Mouse (Mus musculus) spleen, adult 18-20 months (tissue): ENCODE data around the gene E130116L18Rik.
"Not testable (repeated sequence)": the region's sequence is repeated elsewhere in the genome, so short reads cannot be mapped to it uniquely, and the experiment has no call there.

Experiments used
- DNase-seq, 2 experiments: peaks; one replicate each; pipeline ENCODE4 v3.0.0; 2022; ENCODE audit warnings: mixed read lengths in 2 of 2

The E130116L18Rik gene

DNA sequence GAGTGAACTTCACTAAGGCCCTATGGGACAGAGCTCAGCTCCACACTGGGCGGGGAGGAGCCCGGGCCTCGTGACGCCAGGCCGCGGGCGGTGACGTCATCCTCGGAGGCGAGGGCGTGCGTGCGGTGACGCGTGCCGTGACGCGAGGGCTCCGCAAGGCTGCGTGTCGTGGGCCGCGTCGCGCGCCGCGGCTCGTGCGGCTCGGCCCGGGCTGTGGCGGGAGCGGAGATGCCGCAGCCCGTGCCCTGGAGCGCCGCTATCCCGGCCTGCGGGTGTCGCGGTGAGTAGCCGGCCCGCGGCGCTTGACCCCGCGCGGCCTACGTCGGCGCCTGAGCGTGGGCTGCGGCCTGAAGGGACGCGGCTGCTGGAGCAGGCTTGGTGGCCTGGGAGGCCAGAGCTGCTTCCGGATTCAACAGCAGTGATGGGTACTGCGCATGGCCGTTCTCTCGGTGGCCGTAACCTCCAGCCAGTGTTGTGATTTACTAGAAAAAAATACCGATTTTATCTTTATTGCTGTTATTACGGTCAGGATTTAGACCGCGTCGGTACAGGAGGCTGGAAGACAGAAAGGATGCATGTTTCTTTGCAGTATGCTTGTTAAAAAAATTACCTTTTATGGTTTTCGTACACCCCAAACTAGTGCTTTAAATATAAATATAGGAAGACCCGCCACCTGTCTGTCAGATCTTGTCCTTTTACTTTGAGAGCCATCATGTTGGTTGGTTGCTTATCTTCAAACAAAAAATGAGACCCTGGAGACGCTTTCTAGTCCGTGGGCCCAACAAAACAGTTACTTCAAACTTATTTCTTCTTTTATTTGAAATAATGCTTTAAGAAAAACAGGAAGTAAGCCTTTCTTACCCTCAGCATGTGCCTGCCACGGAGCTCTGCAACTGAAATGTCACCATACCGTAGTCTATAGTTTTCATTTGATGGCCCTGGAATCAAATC is at the start of gene E130116L18Rik:
Gene E130116L18Rik, minus strand, starts transcription at position 402 of the 951 bp plus-strand sequence.
- peak; percentile 78 to 87 for DNase-seq

DNA sequence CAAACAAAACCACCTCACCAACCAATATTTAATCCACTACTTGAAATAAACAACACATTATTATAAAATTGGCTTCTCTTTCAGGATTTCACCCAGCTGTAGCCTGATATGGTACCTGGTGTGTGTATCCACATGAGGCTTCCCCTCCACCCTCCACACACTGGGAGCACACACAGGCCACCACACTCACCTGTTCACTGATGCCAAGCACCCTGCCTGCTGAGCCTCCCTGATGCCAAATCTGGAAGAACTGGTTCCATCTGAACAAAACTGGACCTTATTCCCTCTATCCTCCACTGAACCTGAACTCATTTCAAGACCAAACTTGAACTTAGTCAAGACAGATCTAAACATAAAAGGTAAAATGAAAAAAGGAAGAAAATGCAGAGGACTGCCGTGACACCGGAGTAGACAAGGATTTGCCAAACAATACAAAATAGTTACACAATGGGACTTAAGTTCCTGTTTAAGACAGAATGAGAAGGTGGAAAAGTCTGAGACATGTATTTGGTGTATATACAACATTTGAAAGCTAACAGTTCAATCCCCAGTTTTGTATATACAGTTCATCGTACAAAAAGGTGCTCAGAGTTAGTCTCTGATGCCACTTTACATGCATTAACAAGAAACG is 45.4 kb upstream of the E130116L18Rik start:
- DNase-seq, result no peak

DNA sequence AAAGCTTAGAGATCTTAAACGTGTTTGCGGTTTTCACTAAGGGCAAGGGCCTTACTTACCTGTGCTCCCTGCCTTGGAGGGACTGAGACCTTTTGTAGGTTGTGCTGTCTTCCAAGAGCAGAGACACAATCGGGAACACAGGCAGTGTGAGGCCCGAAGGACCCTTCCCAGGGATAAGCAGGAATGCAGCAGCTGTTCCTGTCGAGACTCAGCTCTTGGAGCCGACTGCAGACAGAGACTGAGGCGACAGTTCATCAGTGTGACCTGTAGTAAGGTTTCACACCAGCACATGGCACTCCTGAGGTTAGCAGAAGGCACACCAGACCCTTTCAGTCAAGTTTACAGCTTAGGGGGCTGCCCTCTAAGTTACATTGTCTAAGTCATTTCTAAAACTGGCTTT is 39.3 kb upstream of the E130116L18Rik start:
- DNase-seq, result no peak

DNA sequence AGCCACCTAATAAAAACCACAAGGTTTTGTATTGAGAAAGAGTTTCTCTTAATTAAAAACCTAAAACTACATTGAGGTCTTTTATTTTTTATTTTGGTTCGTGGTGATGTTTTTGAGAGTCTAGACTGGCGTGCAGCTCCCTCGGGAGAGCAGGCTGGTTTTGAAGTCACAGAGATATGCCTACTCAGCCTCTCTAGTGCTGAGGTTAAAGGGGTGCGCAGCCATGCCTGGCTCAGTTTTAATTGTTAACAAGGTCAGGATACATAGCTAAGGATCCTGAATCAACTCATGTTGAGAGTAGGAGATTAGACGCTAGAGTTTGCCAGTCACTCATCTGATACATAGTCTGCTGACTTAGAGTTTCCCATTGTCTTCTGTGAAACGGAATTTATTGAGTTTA is 38.5 kb upstream of the E130116L18Rik start:
- DNase-seq, result no peak

DNA sequence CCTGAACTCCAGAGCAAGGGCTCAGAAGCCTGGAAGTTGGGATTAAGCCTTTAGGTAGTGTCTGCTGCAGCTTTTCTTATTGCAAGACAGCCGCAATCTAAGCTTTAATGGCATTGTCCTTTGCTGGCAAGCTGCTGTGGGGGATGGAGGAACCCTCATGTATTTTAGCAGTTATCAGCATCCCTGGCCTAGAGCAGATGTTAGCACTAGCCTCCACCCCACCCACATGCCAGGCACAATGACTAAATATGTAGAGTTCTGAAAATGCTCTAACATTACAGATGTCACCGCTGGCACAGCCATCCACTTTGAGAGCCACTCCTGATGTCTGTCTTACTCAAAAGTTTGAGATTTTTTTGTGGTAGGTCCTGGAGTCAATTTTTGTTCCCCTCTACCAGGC is 33.7 kb upstream of the E130116L18Rik start:
- no peak for DNase-seq

DNA sequence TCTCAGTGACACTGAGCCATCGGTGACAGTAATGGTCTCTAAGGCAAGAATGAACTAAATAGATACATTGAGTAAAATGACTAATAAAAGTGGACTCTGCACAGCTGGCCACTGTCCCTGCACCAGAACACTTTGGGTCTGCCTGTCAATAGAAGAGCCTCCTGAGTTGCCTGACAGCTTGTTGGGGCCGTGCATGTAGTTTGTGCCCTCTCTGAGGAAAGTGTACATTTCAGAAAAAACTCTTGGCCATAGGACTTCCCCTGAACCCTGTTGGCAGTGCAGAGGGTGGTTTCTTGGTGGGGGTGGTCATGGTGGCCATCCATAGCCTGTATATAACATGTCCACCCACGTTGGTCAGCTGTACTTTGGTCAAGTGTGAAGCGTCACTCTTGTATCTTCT is 31.5 kb upstream of the E130116L18Rik start:
- DNase-seq, result no peak

DNA sequence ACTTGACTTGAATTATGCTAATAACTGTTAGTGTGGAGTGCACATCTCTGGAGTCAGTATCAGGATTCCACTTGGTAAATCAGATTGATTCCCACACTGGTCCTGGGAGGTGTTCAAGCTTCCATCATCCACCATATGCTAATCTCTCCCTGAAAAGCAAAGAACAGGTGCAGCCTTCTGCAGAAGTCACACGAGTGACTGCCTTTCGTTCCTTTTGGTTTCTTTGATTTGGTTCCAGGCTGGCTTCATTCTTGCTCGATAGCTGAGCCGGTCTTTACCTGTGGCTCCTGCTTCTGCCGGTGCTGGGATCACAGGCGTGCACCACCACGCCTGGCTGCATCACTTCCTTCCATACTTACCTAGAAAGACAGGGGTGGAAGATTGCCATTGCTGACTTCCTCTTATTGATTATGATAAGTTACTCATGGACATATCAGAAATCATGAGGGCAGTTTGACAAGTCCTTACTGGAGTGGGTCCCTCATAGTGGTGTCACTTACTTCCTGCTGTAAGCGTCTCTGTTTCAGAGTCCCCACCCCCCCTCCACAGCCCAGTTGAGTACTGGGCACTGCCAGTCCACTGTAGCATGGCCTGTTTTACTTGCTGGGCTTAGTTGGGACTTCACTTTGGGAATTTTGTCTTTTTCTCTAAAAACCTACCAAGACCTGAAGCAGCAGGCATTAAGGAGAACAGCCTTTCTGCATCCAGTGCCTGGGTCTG is 30.0 kb upstream of the E130116L18Rik start:
- DNase-seq, result no peak

DNA sequence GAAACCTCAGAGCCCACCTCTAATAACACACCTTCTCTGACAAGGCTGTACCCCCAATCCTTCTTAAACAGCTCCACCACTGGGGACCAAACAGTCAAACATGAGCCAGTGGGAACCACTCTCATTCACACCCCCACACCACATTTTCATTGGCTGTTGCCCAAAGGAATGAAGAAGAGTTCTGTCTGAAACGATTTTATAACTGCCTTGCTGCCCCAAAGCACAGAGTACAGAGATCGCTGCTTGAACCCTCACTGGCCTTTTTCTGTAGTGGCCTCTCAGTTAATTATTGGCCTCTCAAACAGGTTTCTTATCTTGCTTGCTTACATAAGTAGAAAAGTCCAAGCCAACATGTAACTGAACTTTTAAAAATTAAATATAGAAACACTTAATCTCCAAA is 29.5 kb upstream of the E130116L18Rik start:
- DNase-seq, result no peak

DNA sequence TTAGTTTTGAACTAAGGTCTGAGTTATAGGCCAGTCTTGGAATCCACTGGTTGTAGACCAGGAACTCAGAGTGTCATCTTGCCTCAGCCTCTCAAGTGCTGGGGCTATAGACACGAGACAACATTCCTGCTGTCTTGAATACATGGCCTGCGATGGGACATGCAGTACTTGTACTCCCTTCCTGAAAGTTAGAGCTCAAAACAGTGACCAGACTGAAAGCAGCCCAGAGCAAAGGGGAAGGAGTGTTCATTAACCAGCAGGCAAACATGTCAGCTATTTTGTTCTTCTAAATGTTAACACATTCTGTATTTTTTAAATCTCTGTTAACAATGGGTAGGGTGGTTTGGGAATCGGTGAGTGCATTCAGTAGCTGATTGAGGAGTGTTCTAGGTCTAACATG is 24.1 kb upstream of the E130116L18Rik start:
- no peak for DNase-seq

DNA sequence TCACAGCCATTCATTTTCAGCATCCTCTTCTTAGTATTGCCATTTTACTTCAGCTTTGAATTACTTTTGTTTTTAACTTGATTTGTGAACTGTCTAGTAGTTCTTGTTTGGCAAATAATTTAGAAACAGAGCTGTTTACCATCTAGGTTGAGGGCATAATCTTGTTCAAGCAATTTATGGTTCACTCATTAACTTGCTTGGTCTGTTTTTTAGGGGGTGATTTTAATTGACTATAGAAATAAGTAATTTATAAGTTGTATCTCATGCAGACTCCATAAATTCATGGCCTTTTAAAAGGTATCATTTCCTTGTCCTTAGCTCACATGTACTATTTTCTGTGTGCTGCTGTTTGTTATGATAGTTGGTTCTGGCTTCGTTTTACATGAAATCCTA is 23.5 kb upstream of the E130116L18Rik start:
- no peak for DNase-seq

DNA sequence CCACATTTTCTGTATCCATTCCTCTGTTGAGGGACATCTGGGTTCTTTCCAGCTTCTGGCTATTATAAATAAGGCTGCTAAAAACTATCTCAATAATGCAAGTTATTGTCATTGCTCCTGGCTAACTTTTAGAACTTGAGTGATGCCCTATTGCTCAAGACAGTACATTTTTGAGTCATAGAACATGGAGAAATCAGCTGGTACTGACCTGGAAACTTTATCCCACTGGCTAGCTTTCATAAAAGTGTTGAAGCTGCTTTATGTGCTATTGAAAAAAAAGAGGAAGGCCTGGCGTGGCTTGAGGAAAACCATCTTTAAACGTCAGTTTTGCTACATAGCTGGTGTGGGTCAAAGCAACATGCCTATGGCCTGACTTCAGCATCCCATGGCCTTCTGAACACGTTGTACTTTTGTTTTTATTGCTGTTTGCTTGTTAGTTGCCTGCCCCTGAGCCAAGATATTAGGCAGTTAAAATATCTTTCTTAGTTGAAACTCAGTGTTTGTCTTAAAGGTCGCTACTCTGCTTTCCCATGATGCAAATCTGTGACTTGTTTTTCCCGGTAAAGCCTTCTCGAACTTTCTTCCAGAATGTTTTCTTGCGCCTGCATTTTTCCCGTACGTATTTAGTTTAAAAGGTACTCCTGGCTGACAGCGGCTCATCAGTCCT is 23.0 kb upstream of the E130116L18Rik start:
- no peak for DNase-seq

DNA sequence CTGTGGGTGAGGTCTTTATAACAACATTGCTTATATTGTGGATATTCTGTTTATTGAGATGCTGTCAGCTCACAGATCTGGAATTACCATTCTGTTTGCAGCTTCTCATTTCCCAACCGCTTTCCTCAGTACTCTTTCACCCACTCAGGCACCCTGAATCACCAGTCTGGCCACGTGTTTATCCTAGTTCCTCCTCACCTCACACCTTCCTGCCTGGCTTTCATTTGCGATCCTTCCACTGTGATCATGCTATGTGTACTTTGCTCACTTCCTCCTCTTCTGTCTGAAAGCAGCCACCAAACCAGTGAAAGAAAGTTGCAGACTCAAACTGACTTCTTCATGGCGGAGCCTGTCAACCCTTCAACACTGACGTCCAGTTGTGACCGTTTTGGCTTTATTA is 20.1 kb upstream of the E130116L18Rik start:
- no peak for DNase-seq

DNA sequence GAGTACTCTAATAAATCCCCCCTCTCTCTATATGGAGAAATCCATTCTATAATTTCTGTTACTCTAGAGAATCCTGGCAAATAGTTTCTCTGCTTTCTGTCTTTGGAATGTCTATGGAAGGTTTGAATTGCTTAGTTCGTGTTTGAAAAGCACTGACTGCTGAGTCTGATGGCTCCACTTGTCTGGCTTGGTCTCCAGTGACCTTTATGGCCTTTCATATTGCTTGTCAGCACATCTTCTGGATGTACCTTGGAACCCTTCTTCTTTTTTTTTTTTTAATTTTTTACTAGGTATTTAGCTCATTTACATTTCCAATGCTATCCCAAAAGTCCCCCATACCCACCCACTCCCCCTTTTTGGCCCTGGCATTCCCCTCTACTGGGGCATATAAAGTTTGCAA is 1.4 kb upstream of the E130116L18Rik start:
- not testable (repeated sequence) for DNase-seq

DNA sequence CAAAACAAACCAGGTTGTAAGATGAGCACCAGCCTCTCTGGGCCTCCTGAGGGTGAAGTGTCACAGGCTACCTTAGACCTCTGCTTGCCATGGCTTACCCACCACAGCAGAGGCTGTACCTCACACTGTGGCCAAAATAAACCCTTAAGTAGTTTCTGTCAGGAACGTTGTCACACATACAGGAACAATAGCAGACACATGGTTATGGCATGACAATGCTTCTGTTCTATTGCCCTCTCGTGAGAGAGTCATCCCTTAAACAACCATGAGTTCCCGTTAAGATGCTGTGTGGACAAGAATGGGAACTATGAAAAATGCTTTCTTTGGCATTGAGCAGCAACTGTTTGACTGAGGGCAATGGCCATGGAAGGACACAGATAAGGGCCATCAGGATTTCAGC is 1.3 kb downstream of the E130116L18Rik start, which contains the start of gene Galnt11:
Gene Galnt11, plus strand, starts transcription at position 301 of the 400 bp plus-strand sequence.
- DNase-seq, result no peak

DNA sequence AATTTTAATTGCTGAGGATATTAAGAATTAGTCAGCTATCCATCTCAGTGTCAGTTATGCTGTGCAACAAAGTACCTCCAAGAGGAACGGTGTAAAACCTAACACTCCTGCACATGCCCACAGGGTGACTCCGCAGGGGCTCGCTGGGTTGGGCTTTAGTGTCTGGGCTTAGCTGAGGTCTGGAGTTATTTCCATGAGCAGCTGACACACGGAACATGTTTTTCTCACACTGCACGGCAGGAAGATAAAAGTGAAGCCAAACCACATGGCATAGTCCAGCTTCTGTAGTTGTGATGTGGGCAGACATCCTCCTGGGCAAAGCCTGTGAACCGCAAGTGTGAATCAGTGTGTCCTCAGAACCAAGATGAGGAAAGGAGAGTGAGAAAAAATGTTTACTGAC is 7.9 kb downstream of the E130116L18Rik start:
- no peak for DNase-seq

DNA sequence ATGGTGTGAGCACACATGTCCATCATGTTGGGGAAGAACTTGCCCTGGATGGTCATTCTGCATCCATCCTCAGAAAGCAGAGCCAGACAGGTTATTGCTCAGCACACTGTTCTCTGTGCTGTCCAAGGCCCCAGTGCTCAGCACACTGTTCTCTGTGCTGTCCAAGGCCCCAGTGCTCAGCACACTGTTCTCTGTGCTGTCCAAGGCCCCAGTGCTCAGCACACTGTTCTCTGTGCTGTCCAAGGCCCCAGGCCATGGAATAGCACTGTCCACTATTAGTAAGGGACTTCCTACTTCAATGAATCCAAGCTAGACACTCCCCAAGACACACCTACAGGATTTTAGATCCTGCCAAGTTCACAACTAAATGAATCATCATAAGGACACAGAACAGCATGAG is 9.7 kb downstream of the E130116L18Rik start:
- DNase-seq, result not testable (repeated sequence)

DNA sequence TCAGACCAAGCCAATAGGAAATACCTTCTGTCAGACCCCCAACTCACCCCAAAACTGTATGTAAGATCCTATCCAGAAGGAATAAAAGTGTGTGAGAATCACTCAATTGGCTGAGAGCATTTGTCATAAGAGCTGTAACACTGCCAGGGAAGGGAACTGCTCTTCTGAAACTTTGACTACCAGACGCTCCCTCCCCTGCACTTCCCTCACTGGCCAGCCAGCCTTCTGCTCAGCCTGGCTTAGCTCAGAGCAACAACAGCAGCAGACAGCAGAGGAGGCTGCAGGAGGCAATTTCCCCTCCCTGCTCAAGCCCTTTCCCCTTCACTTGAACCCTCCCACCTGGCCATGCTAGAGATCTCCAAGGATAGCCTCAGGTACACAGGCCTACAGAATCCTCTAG is 11.1 kb downstream of the E130116L18Rik start:
- no peak for DNase-seq

DNA sequence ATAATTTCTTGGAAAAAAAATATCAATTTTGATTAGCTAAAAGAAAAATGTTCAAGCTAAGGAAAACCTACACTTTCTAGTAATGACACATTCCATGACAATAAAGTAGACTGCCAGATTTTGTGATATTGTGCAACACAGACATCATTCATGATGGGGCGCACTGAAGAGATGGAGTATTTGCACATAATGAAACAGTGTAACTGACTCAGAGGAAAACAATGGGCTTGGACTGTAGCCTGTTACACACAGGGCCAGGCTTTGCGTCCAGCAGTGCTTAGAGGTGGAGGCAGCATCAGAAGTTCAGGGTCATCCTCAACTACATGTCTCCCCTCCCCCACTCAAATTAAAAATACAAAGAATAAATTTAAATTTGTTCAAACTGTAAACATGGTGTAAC is 32.4 kb downstream of the E130116L18Rik start:
- DNase-seq, result no peak

DNA sequence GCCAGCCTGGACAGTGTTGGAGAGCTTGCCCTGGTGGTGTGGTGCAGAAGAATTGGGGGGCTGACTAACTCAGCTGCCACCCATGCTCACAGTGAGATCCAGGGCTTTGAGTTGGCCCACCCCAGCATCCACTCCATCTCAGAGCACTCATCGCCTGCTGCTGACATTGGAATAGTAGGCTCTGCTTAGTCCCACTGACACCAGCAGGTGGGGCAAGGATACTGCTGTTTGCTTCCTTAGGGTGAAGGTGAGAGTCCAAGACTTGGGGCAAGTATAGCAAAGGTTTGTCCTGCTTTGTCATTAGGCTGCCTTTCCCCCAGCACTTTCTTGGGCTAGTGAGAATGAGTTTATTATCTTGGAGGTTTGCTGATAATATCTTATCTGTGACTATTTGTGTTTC is 34.2 kb downstream of the E130116L18Rik start:
- DNase-seq, result peak in 1 of 2 experiments; percentile 10

DNA sequence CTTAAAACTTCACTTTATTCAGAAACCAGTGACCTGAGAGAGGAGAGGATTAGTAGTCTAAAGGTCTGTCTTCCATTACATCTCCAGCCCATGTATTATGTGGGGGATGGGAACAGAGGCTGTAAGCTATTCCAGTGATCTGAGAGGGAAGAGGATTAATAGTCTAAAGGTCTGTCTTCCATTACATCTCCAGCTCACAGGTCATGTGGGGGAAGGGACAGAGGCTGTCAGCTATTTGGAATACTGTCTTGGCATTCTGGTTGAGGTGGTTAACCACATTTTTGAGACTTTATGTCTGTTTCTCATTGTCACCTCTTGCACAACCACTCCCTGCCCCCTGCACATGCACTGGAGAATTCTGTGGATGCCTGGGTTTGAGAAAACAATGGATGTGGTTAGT is 35.2 kb downstream of the E130116L18Rik start:
- DNase-seq, result no peak

DNA sequence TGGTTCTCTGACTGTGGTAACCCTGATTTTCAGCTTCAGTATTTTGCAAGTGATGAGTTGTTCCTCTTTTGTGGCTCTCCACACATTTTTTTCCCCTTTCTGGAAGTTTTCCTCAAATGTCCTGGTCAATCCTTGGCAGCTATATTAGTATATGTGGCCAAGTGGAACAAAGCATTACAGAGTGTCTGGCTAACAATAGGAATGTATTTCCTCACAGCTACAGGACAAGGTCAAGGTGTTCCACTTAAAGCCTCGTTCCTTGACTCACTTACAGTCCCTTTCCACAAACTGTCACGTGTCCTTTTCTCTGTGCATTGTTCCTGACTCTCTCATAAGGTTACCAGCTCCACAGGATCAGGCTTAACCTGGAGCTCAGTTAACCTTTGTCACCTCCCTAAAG is 38.4 kb downstream of the E130116L18Rik start:
- DNase-seq, result no peak

DNA sequence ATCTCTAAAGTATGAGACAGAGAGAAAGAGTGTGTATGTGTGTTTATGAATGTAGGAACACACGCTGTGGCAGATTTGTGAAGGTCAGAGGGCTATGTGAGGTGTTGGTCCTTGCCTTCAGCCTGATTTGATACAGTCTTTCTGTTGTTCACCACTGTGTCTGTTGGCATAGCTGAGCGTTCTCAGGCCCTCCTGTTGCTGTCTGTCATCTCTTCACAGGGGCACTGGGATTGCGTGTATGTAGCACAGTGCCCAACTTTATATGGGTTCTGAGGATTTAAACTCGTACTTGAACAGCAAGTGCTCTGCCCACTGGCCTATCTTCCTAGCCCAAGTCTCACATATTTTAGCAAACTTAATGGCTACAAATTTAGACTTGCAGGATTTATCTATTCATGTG is 39.4 kb downstream of the E130116L18Rik start:
- no peak for DNase-seq

DNA sequence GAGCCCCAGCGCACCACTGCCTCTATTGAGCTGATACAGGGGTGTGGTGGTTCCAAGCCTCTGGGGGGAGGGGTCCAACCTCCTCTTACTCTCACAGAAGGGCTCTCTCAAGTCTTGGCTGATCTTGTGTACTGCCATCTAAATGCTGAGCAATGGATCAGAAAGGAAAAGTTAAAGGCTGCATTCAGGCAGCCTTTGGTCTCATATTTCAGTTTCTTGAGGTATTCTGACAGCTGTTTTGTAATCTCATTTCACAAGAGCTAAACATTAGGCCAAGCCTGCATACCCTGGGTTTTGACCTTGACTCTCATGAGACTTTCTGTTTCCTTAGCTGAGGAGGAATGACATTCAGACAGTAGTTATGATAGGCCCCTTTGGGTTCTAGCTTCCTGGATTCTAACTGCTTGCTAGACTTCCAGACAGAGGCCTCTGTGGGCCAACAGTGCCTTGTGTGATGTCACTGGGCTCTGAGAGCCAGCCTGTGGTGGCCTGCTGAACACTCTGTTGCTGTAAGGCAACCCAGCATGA is 41.9 kb downstream of the E130116L18Rik start, which contains the start of gene Galntl5:
Gene Galntl5, plus strand, starts transcription at position 457 of the 528 bp plus-strand sequence.
- DNase-seq, result no peak
